Mouse (Mus musculus) lung, adult 2 months (tissue): ENCODE results near the gene Tmem274.

ENCODE experiments used
- CTCF ChIP-seq: fragments of 200-500 bp; IDR thresholded peaks from 2 replicates; pipeline ENCODE4 v1.5.1; 2011; ENCODE audit warnings: mild to moderate bottlenecking, low read length, control low read depth; ENCODE audit not compliant: insufficient read depth
- POLR2A ChIP-seq: fragments of 200-500 bp; IDR thresholded peaks from 2 replicates; pipeline ENCODE4 v1.6.1; 2011; ENCODE audit warnings: low read depth, mild to moderate bottlenecking, control low read depth, low read length, borderline replicate concordance; ENCODE audit errors: extremely low read depth

DNA sequence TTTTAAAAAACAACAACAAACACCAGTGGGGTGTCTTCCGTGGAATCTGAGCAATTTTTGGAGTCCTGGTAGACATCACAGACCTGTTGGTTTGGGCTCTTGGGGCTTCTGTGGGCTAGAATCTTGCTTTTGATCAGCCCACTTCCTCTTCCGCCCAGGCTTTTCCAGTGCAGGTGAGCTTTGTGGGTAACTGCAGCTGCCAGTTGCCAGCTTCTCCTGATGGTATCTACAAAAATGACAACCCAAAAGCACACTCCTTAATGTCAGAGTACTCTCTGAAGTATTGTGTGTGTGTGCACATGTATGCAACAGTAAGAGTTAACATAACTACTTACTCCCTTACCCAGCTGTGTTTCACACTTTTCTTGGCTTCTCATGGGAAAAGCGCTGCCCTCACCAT is 7.6 kb upstream of the Tmem274 start:
- TF ChIP-seq CTCF (no peak), POLR2A (no peak)
